Mouse (Mus musculus) myocyte (in vitro differentiated cells): ENCODE data around the gene Zfp692.
A peak's percentile ranks its signal among the peaks of the same experiment; 100 is the strongest.

Experiments
- E2F4 ChIP-seq: IDR thresholded peaks from one replicate; pipeline ENCODE4 v1.6.1; 2011; ENCODE audit warnings: mild to moderate bottlenecking, control low read depth, moderate library complexity; ENCODE audit not compliant: insufficient read depth
- MAX ChIP-seq: IDR thresholded peaks from one replicate; pipeline ENCODE4 v1.6.1; 2011; ENCODE audit warnings: low read depth, mild to moderate bottlenecking, control low read depth
- POLR2A ChIP-seq: IDR thresholded peaks from one replicate; pipeline ENCODE4 v1.6.1; 2011; ENCODE audit warnings: low read depth, mild to moderate bottlenecking, control low read depth, moderate library complexity; ENCODE audit not compliant: insufficient read length
- POLR2AphosphoS2 ChIP-seq: IDR thresholded peaks from one replicate; pipeline ENCODE4 v1.6.1; 2011; ENCODE audit warnings: low read depth, control low read depth; ENCODE audit not compliant: insufficient read length
- TCF12 ChIP-seq: IDR thresholded peaks from one replicate; pipeline ENCODE4 v1.6.1; 2011; ENCODE audit warnings: mild to moderate bottlenecking, control low read depth; ENCODE audit not compliant: poor library complexity, insufficient read depth, severe bottlenecking
- USF1 ChIP-seq: IDR thresholded peaks from one replicate; pipeline ENCODE4 v1.6.1; 2011; ENCODE audit warnings: low read depth, mild to moderate bottlenecking, control low read depth, moderate library complexity

- TF ChIP-seq MAX = no peak
- TF ChIP-seq POLR2A = peak; percentile 84
- no peak for TF ChIP-seq E2F4
- peak; percentile 91 for TF ChIP-seq POLR2AphosphoS2
- TF ChIP-seq TCF12 = no peak
- no peak for TF ChIP-seq USF1
Measured at GRCm38 (mm10) chr11:58322824-58323569, 16.1 kb downstream of the Zfp692 start.
